In the genomic region with DNA sequence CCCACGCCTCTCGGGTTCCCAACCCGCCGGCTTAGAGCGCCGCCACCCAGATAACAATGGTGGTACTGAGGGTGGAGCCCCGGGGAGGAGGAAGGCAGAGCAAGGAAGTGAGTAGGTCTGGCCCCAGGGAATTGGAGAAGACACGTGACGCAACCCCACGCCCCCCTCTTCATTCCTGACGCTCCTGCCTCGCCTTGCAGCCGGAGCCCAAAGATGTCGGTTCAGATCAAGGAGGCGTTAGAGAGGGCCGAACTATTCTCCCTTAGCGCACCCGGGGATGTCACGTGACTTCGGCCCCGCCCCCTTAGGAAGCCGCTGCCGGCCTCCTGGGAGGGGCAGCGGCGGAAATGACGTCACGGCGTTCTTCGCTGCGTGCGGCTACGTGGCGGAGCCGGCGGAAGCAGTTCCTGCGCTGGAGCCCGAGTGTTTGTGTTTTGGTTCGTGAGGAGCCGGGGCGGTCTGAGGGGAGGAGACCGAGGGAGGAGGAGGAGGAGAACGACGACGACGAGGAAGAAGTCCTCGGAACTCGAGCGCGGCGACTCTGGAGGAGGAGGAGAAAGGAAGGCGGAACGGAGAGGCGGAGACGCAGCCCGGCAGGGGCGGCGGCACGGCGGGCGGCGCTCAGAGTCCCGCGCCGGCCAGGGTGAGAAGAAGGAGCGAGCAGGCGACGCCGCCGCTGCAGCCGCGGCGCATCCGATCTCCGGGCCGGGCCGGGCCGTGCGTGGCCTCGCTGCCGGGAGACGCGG, we compare ENCODE assay signal across 8 mouse cellular contexts. TPM values are rescaled to one million over a fixed set of nuclear protein-coding genes. Genes with fewer than 3 reads are reported as not detected.
A peak's percentile ranks its signal among the peaks of the same experiment; 100 is the strongest.
DNase-seq lines count a peak whose midpoint lies in the region; ATAC-seq and TF ChIP-seq lines count a peak whose summit lies in the region.

A gene (plus strand): TSS at position 377 of the 746 bp plus-strand sequence.

- H3K4me3 ChIP-seq in ES-Bruce4 (ENCODE audit: low read depth, low read length), result peak within 1 kb of the TSS; percentile 87
- H3K4me3 ChIP-seq in forebrain, embryonic 13.5 days, result peak within 1 kb of the TSS; percentile 97
- peak within 1 kb of the TSS; percentile 100 for H3K4me3 ChIP-seq in liver, postnatal 0 days (ENCODE audit: low read depth, low read length)
- peak within 1 kb of the TSS; percentile 80 for H3K4me3 ChIP-seq in neural tube, embryonic 14.5 days (ENCODE audit: low read depth, low read length)

- peak within 1 kb of the TSS; percentile 93 for H3K27ac ChIP-seq in ES-Bruce4 (ENCODE audit: insufficient read depth, low read length)
- peak within 1 kb of the TSS; percentile 99 for H3K27ac ChIP-seq in forebrain, embryonic 13.5 days
- peak within 1 kb of the TSS; percentile 100 for H3K27ac ChIP-seq in liver, postnatal 0 days (ENCODE audit: low read depth)
- peak within 1 kb of the TSS; percentile 94 for H3K27ac ChIP-seq in neural tube, embryonic 14.5 days (ENCODE audit: low read depth, low read length)

- TF ChIP-seq POLR2A in ES-Bruce4 (IDR thresholded peaks at IDR 0.05; ENCODE audit: insufficient read depth, low read length), result no peak

- WGBS in forebrain, embryonic 13.5 days, result 0% methylated on average over 67 of the region's 82 CpGs
- WGBS in large intestine, adult 2 months, result under 1% methylated on average over 75 of the region's 82 CpGs
- under 1% methylated on average over 58 of the region's 82 CpGs for WGBS in liver, postnatal 0 days (ENCODE audit: insufficient replicate concordance)
- under 1% methylated on average over 78 of the region's 82 CpGs for WGBS in neural tube, embryonic 14.5 days

- H3K4me1 ChIP-seq in ES-Bruce4 (ENCODE audit: control insufficient read depth, insufficient read depth, low read length), result peaks cover 2% of the 10 kb centered on the region
- H3K4me1 ChIP-seq in forebrain, embryonic 13.5 days, result peaks cover 23% of the 10 kb centered on the region
- H3K4me1 ChIP-seq in liver, postnatal 0 days (ENCODE audit: insufficient read depth), result peaks cover 23% of the 10 kb centered on the region
- H3K4me1 ChIP-seq in neural tube, embryonic 14.5 days (ENCODE audit: control insufficient read depth, insufficient read depth, low read length), result peaks cover 19% of the 10 kb centered on the region

- no peaks in the 10 kb centered on the region for H3K9me3 ChIP-seq in ES-Bruce4 (replicated peaks; ENCODE audit: control insufficient read depth, insufficient read depth, low read length, poor library complexity, severe bottlenecking)
- H3K9me3 ChIP-seq in forebrain, embryonic 13.5 days (replicated peaks), result no peaks in the 10 kb centered on the region
- no peaks in the 10 kb centered on the region for H3K9me3 ChIP-seq in liver, postnatal 0 days (ENCODE audit: low read length)
- H3K9me3 ChIP-seq in neural tube, embryonic 14.5 days (ENCODE audit: control insufficient read depth, low read length), result no peaks in the 10 kb centered on the region

- peak; percentile 93 for ATAC-seq in cerebellum, adult (ENCODE audit: insufficient number of reproducible peaks, low FRiP score, low TSS enrichment)
- ATAC-seq in forebrain, embryonic 13.5 days, result peak; percentile 98
- ATAC-seq in liver, postnatal 0 days, result peak; percentile 92
- peak; percentile 97 for ATAC-seq in neural tube, embryonic 14.5 days (ENCODE audit: low read depth)

- TF ChIP-seq EP300 in ES-Bruce4 (IDR thresholded peaks at IDR 0.05; ENCODE audit: insufficient read depth, low read depth, low read length), result 0 out of 2 replicates have a peak, but pooled peaks have one; percentile 62
- no peak for TF ChIP-seq EP300 in liver, postnatal 0 days (IDR thresholded peaks at IDR 0.05; ENCODE audit: low read depth)

- DNase-seq in heart, postnatal 10 days, result peak; percentile 99 to 100
- DNase-seq in large intestine, adult 2 months (ENCODE audit: low read depth, low spot score), result peak; percentile 97
- DNase-seq in liver, postnatal 0 days, result peak; percentile 99
- DNase-seq in testis, postnatal 10 days (ENCODE audit: low spot score), result peak; percentile 100

- H3K9ac ChIP-seq in ES-Bruce4 (ENCODE audit: low read depth, poor library complexity, severe bottlenecking), result peak within 1 kb of the TSS; percentile 95
- H3K9ac ChIP-seq in forebrain, embryonic 13.5 days, result peak within 1 kb of the TSS; percentile 95
- H3K9ac ChIP-seq in liver, postnatal 0 days (replicated peaks), result peak within 1 kb of the TSS; percentile 98
- peak within 1 kb of the TSS; percentile 77 for H3K9ac ChIP-seq in neural tube, embryonic 14.5 days (replicated peaks; ENCODE audit: low read depth, low read length)

- H3K4me2 ChIP-seq in forebrain, embryonic 13.5 days, result peak within 1 kb of the TSS; percentile 80
- peak within 1 kb of the TSS; percentile 88 for H3K4me2 ChIP-seq in liver, postnatal 0 days (ENCODE audit: low read depth, low read length)
- peak within 1 kb of the TSS; percentile 76 for H3K4me2 ChIP-seq in neural tube, embryonic 14.5 days (ENCODE audit: low read depth, low read length)

- peaks cover 14% of the 10 kb centered on the region for H3K36me3 ChIP-seq in ES-Bruce4 (ENCODE audit: control insufficient read depth, insufficient read depth, low read length, poor library complexity, severe bottlenecking)
- H3K36me3 ChIP-seq in forebrain, embryonic 13.5 days (ENCODE audit: poor library complexity, severe bottlenecking), result no peaks in the 10 kb centered on the region
- H3K36me3 ChIP-seq in liver, postnatal 0 days (replicated peaks; ENCODE audit: insufficient read depth, low read length), result 0 out of 2 replicates have a peak, but pooled peaks cover 3% of the 10 kb centered on the region
- no peaks in the 10 kb centered on the region for H3K36me3 ChIP-seq in neural tube, embryonic 14.5 days (ENCODE audit: control insufficient read depth, insufficient read depth, low read length)

- no peaks in the 10 kb centered on the region for H3K27me3 ChIP-seq in ES-Bruce4 (ENCODE audit: control insufficient read depth, insufficient read depth, low read length, poor library complexity, severe bottlenecking)
- H3K27me3 ChIP-seq in forebrain, embryonic 13.5 days, result no peaks in the 10 kb centered on the region
- no peaks in the 10 kb centered on the region for H3K27me3 ChIP-seq in liver, postnatal 0 days (ENCODE audit: insufficient read depth, low read length)
- H3K27me3 ChIP-seq in neural tube, embryonic 14.5 days (ENCODE audit: control insufficient read depth, insufficient read depth, low read length), result no peaks in the 10 kb centered on the region

- TF ChIP-seq CTCF in ES-Bruce4 (IDR thresholded peaks at IDR 0.05; ENCODE audit: low read depth, low read length), result no peak
- peak; percentile 34; the same call in 1 of the 2 replicates for TF ChIP-seq CTCF in liver, postnatal 0 days (IDR thresholded peaks at IDR 0.05; ENCODE audit: low read depth)

- intact Hi-C loops in heart, postnatal 10 days (cut with DNase I), result loop anchor here (2.0 kb wide), 2 partner anchors 88 to 210 kb away; a partner anchor contains a TSS

RNA-seq across cellular contexts. Expression of the gene that starts here (rescaled TPM):
- 90.7 and 92.3 TPM in 2 replicates for polyA plus RNA-seq in ES-Bruce4 (2011; ENCODE audit: insufficient read depth, insufficient read length, low read depth, missing spikeins)
- polyA plus RNA-seq in forebrain, embryonic 13.5 days (2015; fragmentation: Nextera tagmentation; extraction: Ambion mirVana), result 84.1 and 87.4 TPM in 2 replicates
- 10 to 100 TPM; 66.9 to 69.0 TPM for total RNA-seq in heart, postnatal 10 days (2021)
- polyA plus RNA-seq in large intestine, adult 2 months (2012; rRNA removed), result 7.8 and 9.7 TPM in 2 replicates
- 32.6 and 35.2 TPM in 2 replicates for polyA plus RNA-seq in liver, postnatal 0 days (2015; fragmentation: Nextera tagmentation; extraction: Ambion mirVana)
- 116 and 120 TPM in 2 replicates for polyA plus RNA-seq in neural tube, embryonic 14.5 days (2014; fragmentation: Nextera tagmentation; extraction: Ambion mirVana)

Comparison
In these comparisons a context has a peak if more than half of its experiments do, and no peak if none do; other contexts are left out.
1. Peak in every context shown above with its lines: DNase-seq, ATAC-seq, H3K4me3 ChIP-seq and H3K27ac ChIP-seq.